Mouse (Mus musculus): Measurements from ENCODE around the gene Fign.

Gene Fign

DNA sequence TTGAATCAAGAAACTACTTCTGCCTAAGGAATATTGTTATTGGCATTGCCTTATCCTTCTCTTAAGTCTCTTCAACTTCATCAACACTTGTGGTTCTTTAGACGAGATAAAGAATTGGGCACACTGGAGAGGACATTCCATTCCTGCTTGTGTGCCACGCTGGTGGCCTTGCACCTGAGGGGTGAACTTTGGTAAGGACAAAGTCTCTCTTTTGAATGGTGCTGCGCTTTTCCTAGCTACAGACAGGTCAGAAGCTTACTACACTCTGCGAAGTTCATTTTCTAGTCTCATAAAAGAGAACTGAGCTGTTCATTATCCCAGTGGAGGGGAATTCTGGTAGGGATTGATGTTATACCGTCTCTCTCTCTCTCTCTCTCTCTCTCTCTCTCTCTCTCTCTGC is 38.4 kb downstream of the Fign start:
- no peak for DNase-seq (ENCODE audit: low spot score)

DNA sequence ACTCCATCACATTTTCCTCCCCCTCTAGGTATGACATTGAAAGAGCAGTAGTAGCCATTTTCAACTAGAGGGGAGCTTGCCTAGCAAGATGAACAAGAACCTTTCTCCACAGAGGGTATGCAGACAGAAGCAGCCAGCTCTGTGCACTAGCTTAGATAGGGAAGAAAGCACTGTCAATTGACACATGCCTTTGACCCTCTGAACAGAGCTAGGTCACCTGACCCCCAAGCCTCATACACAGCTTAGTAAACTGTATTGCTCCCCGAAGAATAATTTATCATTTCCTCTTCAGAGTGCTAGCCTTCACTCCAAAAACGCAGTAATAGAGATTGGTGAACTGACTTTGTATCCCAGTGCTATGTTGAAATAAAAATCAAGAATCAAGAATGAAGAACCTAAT is 49.7 kb downstream of the Fign start:
- DNase-seq (ENCODE audit: low spot score): no peak

DNA sequence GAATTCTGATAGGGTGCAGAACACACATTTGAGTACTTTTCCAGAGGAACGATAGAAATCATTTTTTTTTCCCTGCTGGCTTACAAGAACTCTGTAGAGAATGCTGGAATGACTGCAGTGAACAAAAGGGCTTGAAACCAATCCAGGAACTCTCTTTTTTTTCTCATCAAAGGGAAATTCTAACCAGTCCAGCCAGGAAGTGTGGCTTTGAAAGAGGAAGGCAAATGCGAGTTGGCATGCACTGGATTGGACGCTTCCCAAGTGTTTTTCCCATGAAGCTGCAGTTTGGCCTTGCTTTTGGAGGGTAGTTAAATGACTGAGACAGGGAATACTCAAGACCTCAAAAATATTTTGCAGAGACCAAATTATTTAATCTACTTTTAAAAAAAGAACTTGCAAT is 54.7 kb downstream of the Fign start:
- peak; percentile 37 for DNase-seq (ENCODE audit: low spot score)

DNA sequence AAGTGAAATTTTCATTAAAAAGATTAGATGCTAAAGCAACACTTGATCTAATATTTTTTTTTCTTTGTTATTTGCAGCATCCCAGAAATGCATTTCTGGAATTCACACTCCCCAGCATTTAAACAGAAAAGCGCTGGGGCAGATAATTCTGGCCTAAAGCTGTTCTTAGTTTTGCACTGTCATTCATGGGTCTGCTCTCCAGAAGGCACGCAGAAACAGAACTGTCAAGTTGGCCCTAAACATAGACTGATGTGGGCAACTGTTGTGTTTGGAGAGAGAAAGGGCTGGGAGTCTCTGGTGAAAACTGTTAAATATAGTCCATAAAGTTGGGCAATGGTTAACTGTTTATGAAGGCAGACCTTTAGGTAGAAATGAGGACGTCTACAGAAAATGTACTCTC is 62.4 kb downstream of the Fign start:
- DNase-seq (ENCODE audit: low spot score): no peak

DNA sequence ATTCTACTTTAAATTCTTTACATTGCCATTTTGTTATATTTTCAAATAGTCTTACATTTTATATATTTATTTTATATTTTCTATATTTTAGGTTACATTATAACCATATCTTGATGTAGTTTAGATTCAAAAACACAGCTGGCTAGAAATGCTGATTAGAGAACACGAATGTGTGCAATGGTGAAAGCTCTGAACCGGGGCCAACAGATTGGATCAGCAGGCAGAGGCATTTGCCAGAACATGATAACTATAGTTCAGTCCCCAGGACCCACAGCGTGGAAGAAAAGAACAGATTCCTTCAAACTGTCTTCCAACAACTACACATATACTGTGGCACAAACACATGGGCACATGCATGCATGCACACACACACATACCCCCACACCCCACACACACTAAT is 64.0 kb downstream of the Fign start:
- DNase-seq (ENCODE audit: low spot score): no peak

DNA sequence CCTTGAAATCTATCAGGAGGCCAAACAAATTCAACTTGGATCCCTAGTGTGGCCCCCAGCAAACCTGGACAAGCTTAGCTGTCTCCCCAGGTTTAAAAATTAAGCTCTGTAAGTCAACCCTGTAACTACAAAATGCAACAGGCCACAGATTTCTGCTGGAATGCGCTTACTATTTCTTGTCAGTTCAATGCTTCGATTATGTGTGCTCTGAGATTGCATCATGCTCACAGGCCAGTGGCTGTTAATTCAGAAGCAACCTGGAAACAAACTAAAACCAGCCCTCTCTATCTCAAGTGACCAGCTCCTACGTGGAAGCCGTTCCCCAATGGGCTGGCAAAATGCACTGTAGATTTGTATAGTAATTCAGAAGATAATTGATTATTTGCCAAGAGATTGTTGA is 71.9 kb downstream of the Fign start:
- no peak for DNase-seq (ENCODE audit: low spot score)

DNA sequence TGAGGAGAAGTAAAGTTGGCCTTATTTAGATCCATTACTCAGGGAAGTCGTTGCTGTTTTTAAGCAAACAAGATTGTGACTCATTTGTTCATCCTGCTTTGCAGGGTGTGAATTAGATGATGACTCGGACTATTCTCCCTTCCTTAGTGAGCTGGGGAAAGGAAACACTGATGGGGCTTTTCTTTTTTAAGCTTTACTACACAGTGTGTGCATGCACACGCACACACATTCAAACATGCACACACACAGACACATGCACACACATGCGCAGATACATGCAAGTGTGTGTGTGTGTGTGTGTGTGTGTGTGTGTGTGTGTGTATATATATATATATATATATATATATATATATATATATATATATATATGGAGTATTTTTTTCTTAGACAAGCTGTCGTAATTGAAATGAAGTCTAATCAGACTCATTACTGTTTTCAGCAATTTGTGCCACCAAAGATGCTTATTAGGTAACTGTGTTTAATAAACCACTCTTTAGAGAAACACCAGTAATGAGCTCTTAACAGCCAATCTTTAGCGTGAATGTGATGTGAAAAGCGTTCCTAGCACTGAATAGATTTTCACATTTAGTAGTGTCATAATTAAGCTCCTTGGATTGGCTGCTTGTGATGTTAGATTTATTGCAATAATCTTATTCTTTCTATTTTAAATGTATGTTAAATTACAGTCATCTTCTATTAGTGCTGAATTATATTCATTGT is 103.4 kb downstream of the Fign start:
- DNase-seq (ENCODE audit: low spot score): no peak

DNA sequence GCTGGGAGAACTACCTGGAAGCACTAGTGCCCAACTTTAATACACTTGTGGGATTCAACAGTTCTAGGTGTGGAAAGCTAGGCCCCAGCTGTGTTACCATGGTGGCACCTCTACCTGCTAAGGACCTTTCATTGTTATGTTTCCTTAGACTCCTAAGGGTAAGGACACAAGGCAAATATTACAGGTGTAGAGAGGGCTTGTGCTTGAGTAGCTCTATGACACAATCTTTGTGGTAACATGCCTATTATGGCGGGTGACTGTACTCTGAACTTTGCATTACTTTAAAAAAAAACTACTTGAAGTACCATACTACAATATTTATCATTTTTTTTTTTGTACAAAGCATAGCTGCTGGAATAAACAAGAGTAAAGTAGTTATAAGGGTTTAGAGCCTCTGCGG is 112.4 kb downstream of the Fign start:
- DNase-seq (ENCODE audit: low spot score): no peak

DNA sequence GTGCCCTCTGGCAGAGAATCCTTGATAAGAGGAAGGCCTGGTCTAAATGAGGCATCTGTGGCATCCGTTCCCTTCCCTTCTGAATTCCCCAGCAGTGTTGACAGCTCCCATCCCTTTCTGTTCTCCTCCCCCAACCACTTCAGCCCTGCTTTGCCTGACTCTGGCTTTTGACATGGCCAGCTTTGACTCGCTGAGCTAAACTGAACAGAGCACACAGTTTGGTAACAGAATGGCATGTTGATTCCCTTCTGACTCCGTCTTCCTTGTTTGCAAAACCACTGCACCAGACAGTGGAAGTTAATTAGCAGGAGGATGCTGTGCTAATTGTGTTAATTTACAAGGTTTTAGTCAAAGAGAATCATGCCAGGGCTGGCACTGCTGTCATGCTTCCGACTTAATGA is 115.5 kb downstream of the Fign start:
- no peak for DNase-seq (ENCODE audit: low spot score)

DNA sequence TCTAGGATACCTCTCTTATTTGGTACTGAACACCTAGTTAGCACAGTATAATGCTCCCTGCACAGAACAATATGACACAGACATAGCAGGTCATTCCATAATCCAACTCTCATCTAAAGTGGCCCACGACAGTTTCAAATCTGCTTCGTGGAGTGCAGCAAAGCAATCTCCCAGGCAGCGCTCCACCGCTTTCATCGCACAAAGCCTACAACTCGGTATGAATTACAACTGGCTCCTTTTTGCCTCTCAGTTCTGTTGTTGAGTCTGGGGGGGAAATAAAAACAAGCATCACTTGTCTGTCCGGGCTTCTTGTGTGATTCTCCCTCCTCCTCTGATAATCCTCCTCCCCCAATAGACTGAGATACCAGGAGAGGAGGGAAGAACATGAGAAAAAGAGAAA is 116.4 kb downstream of the Fign start:
- DNase-seq (ENCODE audit: low spot score): no peak

DNA sequence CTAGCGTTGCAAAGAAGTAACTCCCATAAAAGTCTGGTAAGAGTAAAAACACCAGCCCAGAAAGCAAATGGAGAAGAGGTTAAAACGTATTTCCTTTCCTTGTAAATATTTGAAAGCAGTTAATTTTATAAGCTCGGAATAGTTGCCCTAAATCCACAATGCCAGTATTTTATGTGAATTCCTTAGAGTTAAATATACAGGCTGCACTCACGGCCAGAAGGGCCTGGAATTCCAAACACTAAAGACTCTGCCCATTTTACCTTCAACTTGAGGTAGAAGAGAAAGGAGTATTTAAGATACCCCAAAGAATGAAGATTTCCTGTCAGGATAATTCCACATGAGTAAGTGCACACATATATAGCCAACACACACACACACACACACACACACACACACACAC is 128.2 kb downstream of the Fign start:
- DNase-seq (ENCODE audit: low spot score): no peak

DNA sequence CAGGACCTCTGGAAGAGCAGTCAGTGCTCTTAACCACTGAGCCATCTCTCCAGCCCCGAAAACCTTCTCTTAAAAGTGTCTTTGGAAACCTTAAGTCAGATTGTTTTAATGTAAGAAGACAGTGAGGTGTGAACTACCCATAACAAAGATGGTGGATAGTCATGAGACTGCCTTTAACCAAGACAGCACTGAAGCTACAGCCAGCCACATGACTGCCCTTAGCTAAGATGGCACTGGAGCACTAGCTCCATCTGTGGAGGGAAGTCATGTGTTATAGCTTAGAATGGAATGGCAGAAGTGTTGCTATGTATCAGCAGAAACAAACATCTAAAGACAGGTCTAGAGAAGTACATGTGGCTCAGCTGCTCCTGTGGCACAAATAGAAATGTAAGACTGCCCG is 166.8 kb downstream of the Fign start:
- DNase-seq (ENCODE audit: low spot score): no peak

DNA sequence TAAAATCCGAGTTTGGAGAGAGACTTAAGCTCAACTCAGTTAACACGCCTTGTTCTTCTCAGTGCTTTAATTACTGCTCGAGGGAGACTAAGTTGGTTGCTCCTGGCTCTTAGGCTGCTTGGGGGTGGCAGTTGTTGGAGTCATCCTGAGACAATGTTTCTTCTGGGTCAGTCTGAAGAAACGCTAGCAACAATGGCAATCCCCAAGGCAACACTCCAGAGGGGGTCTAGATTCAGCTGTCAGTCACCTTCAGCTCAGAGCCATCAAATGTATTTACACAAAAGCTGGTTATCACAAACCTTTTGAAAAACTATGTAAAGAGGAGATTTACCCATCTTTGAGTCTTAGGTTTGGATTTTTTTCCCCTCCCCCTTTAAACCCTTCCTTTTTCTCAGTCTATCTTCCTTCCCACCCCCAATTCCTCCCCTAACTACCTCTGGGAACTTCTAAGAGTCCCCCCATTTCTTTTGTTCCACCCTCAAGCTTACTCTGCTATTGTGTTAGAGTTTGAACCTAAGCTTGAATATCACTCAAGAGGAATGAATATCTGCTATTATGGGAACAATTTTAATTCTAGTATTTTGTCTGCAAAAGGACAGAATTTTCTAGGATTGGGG is 171.2 kb downstream of the Fign start:
- no peak for DNase-seq (ENCODE audit: low spot score)

DNA sequence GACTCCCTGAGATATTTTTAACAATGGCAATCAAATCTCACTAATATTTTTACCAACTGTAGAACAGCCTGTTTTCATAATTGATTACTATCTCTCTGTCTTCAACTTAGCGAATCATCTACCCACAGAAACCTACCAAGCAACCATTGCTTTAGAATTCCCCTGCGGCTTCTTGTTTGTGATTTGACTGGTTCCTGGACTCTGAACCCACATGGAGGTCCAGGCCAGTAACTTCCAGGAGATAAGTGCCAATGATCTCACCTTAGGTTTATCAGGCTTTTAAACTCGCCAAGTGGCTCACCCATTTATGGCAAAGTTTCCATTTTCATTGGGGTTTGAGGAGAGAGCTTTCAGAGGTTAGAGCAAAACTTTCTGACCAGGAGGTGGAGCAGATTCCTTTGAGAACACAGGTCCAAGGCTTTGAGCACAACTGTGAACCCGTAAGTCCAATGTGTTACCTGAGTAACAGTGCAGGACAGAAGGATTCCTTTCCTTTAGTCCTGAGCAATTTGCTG is 172.1 kb downstream of the Fign start:
- no peak for DNase-seq (ENCODE audit: low spot score)
